Mouse (Mus musculus): Measurements from ENCODE around the gene Zfp579. TPM values are rescaled to one million over a fixed set of nuclear protein-coding genes. Genes with fewer than 3 reads are reported as not detected.

Gene Zfp579
- polyA plus RNA-seq, 1 experiment from 2014 or later, result 4.0 TPM

DNA sequence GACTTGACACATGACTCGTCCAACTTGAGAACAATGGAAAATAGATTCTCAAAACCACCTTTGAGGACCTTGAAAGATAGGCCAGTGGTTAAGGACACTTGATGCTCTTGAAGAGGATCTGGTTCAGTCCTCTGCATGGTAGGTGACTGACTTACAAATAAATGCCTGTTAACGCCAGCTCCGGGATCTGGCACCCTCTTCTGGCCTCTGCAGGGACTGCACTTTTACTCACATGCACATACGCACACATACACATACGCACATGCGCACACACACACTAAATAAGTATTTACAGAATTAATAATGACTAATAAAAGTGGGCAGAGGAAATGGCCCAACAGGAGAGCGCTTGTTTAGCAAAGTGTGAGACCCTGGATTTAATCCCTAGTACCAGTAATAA, 19.1 kb downstream of the Zfp579 start:
- H3K4me1 ChIP-seq (replicated peaks), result no peaks in the 10 kb centered on the region
- 82% methylated on average over 7 of the region's 7 CpGs for WGBS (ENCODE audit: insufficient replicate concordance)
- ATAC-seq (ENCODE audit: low read depth) (no peak), DNase-seq (no peak)
- H3K4me3 ChIP-seq (replicated peaks), result no peak overlapping the region
- H3K9ac ChIP-seq, result no peak overlapping the region
- no peak overlapping the region for H3K27ac ChIP-seq
- H3K9me3 ChIP-seq (replicated peaks), result no peaks in the 10 kb centered on the region; the same call in 1 of the 2 replicates
- no peaks in the 10 kb centered on the region for H3K36me3 ChIP-seq
- H3K4me2 ChIP-seq, result no peak overlapping the region
- H3K27me3 ChIP-seq, result peaks cover 10% of the 10 kb centered on the region; the same call in 1 of the 2 replicates

DNA sequence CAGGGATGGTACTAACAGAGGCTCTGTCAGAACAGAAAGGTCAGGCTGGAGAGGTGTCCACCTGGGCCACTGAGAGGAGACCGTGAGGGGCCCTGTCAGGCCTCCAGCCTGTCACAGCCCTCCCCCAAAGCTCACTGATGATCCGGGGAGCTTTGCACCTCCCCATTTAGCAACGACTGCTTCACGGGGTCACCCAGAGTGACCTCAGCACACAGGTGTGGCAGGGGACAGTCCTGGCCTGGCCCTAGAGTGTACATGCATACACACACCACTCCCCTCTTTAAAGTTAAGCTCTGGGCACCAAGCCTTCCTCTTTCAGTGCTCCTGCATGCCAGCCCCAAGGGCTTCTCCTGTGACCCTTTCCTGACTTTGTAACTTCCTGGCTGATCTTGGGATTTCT, 20.5 kb downstream of the Zfp579 start:
- H3K4me2 ChIP-seq, result no peak overlapping the region
- H3K9ac ChIP-seq, result no peak overlapping the region
- no peak overlapping the region for H3K4me3 ChIP-seq (replicated peaks)
- 43% methylated on average over 4 of the region's 4 CpGs for WGBS (ENCODE audit: insufficient replicate concordance)
- H3K27ac ChIP-seq, result no peak overlapping the region
- H3K27me3 ChIP-seq, result peaks cover 11% of the 10 kb centered on the region; the same call in 1 of the 2 replicates
- H3K36me3 ChIP-seq, result no peaks in the 10 kb centered on the region
- ATAC-seq (ENCODE audit: low read depth) (peak; percentile 55; the same call in 1 of the 2 replicates), DNase-seq (no peak)
- no peaks in the 10 kb centered on the region for H3K4me1 ChIP-seq (replicated peaks)
- H3K9me3 ChIP-seq (replicated peaks), result no peaks in the 10 kb centered on the region; the same call in 1 of the 2 replicates

DNA sequence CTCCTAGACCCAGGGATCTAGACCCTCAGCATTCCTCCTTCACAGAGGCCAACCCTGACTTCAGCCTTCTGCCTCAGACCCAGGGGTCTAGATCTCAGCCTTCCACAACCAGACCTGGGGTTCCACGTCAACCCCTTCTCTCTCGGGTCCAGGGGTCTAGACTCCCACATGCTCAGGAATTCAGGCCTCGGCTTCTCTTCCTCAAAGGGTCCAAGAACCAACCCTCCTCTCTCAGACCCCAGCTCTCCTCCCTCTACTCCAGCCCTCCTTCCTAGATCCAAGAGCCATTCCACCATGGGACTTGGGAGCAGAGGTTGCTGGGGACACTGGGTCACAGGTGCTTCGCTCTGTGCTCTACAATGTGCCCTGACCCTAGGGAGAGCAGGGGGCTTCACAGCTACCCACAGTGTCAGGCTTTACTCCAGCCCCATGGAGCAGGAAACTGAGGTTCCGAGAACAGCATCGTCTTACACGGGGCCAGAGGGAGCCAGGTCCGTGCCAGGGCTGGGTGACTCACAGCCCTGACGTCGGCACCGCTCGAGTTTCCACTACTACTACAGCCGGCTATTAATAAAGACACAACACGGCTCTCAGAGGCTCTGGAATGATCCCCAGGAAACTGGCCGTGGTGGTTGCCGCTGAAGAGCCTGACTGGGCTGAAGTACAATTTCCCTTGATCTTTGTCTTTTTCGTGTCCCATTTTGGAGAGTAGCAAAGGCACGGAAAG, 23.5 kb downstream of the Zfp579 start:
- Histone ChIP-seq H3K9me3 (replicated peaks) (no peaks in the 10 kb centered on the region; the same call in 1 of the 2 replicates), H3K36me3 (no peaks in the 10 kb centered on the region), H3K27me3 (peaks cover 11% of the 10 kb centered on the region; the same call in 1 of the 2 replicates), H3K27ac (no peak overlapping the region), H3K4me2 (no peak overlapping the region), H3K4me3 (replicated peaks) (no peak overlapping the region), H3K9ac (no peak overlapping the region), H3K4me1 (replicated peaks) (no peaks in the 10 kb centered on the region)
- 50% methylated on average over 18 of the region's 18 CpGs for WGBS (ENCODE audit: insufficient replicate concordance)
- DNase-seq (no peak), ATAC-seq (ENCODE audit: low read depth) (no peak)

DNA sequence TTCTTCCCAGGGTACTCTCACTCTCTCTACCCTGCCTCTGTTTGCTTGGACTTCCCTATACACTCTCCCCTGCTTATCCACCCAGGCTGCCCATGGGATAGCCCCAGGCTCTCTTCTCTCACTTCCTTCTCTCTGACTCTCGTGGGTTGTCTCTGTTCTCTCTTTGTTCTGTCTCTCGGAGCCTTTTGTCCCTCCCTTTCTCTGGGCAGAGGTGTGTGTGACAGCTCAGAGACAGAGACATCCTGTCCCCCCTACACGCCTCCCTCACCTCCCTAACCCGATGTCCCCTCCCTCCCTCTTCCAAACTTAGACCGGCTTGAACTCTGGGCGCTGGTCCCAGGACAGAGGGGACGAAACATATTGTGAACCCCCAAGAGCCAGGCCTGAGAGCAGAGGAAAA, 24.2 kb downstream of the Zfp579 start:
- Histone ChIP-seq H3K4me1 (replicated peaks) (no peaks in the 10 kb centered on the region), H3K4me2 (no peak overlapping the region), H3K27ac (no peak overlapping the region), H3K9ac (no peak overlapping the region), H3K36me3 (no peaks in the 10 kb centered on the region), H3K27me3 (peaks cover 11% of the 10 kb centered on the region; the same call in 1 of the 2 replicates), H3K9me3 (replicated peaks) (no peaks in the 10 kb centered on the region; the same call in 1 of the 2 replicates), H3K4me3 (replicated peaks) (no peak overlapping the region)
- DNase-seq (no peak), ATAC-seq (ENCODE audit: low read depth) (no peak)
- 20% methylated on average over 7 of the region's 7 CpGs for WGBS (ENCODE audit: insufficient replicate concordance)

DNA sequence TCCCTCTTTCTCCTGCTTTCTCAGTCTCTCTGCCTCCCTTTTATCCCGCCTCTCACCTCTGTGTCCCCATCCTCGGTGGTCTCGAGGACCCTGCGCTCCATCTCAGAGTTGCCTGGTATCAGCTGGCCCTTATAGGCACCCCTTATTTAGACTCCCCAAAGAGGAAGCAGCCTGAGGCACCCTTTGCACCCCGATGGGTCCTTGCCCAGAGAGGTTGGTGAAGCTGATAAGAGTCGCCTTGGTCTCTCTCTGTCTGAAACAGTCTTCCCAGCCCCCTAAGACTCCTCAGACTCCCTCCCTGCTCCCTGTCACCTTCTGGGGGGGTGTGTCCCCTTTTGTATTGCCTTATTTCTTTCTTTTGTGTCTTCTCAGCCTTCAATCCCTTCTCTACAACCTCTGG, 24.9 kb downstream of the Zfp579 start, which contains the start of gene Sbk3:
TSS of gene Sbk3 (minus strand) at position 101 of the 400 bp plus-strand sequence.
- Histone ChIP-seq H3K27ac (no peak within 1 kb of the TSS), H3K36me3 (no peaks in the 10 kb centered on the region), H3K27me3 (peaks cover 11% of the 10 kb centered on the region; the same call in 1 of the 2 replicates), H3K4me3 (replicated peaks) (no peak within 1 kb of the TSS), H3K9ac (no peak within 1 kb of the TSS), H3K9me3 (replicated peaks) (no peaks in the 10 kb centered on the region), H3K4me1 (replicated peaks) (no peaks in the 10 kb centered on the region), H3K4me2 (no peak within 1 kb of the TSS)
- WGBS (ENCODE audit: insufficient replicate concordance), result 18% methylated on average over 6 of the region's 6 CpGs
- no peak for DNase-seq
- ATAC-seq (ENCODE audit: low read depth), result no peak

DNA sequence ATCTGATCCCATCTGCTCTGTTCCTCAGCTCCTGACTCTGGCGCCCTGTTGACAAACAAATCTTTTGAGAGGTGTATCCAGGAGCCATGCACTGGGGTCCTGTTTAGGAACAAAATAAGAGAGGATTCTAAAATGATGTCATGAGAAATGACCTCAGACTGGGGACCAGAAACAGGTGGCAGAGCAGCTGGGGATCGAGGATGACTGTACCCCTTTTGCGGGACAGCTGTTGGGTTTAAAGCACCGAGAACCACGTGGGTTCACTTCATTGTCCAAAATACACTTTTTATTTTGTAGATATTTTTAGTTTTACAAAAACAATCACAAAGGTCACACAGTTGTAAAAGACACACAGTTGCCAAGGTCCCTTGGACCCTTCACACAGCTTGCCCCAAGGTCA, 31.0 kb downstream of the Zfp579 start:
- Histone ChIP-seq H3K36me3 (no peaks in the 10 kb centered on the region), H3K4me3 (replicated peaks) (no peak overlapping the region), H3K4me1 (replicated peaks) (no peaks in the 10 kb centered on the region), H3K27me3 (no peaks in the 10 kb centered on the region), H3K27ac (no peak overlapping the region), H3K9me3 (replicated peaks) (no peaks in the 10 kb centered on the region), H3K4me2 (no peak overlapping the region), H3K9ac (no peak overlapping the region)
- 63% methylated on average over 5 of the region's 5 CpGs for WGBS (ENCODE audit: insufficient replicate concordance)
- DNase-seq (no peak), ATAC-seq (ENCODE audit: low read depth) (no peak)

DNA sequence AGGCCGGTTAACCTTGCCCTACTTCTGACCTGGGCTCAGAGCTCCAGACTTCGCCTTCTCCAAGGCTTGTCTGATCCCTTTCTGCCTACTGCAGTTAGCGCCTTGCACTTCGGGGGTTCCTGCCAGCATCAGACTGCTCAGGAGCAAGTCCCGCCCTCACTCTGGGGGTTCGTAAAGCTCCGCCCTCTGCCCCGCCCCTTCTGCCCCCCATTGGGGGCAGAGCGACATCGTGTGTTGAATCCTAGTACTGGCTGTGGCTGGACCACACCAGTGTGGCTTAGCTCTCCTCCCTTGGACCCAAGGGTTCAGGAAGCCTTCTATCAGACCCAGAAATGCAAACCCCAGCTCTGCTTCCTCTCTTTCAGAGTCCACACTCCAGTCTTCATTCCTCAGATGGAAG, 31.7 kb downstream of the Zfp579 start, which contains the start of gene Sbk2:
TSS of gene Sbk2 (minus strand) at position 135 of the 400 bp plus-strand sequence.
- no peak within 1 kb of the TSS for H3K27ac ChIP-seq
- H3K9ac ChIP-seq, result no peak within 1 kb of the TSS
- H3K4me2 ChIP-seq, result 0 out of 2 replicates have a peak within 1 kb of the TSS, but pooled peaks have one; percentile 21
- no peaks in the 10 kb centered on the region for H3K36me3 ChIP-seq
- no peaks in the 10 kb centered on the region for H3K27me3 ChIP-seq
- H3K4me1 ChIP-seq (replicated peaks), result no peaks in the 10 kb centered on the region
- H3K4me3 ChIP-seq (replicated peaks), result no peak within 1 kb of the TSS
- H3K9me3 ChIP-seq (replicated peaks), result no peaks in the 10 kb centered on the region
- WGBS (ENCODE audit: insufficient replicate concordance), result 4% methylated on average over 10 of the region's 10 CpGs
- ATAC-seq (ENCODE audit: low read depth), result peak; percentile 78
- DNase-seq, result peak; percentile 51

DNA sequence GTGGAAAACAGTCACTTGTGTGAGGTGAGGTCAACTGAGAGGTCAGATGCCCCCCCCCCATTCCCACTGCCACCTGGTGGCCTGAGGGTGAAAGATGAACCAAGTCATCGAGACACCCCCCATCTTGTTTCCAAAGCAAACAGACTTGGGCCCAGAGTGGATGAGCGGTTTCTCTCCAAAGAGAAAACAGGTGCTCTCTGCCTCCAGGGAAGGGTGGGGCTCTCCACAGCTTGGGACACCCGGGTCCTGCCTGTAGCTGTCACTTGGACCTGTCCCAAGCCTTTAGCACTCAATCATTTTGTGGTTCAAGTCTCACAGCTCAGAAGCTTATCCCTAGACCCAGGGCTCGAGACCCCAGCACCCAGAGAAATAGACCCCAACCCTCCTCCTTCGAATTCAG, 32.4 kb downstream of the Zfp579 start:
- H3K36me3 ChIP-seq, result no peaks in the 10 kb centered on the region
- DNase-seq, result no peak
- no peak overlapping the region for H3K27ac ChIP-seq
- H3K4me1 ChIP-seq (replicated peaks), result no peaks in the 10 kb centered on the region
- no peak for ATAC-seq (ENCODE audit: low read depth)
- no peak overlapping the region for H3K9ac ChIP-seq
- no peak overlapping the region for H3K4me2 ChIP-seq
- no peaks in the 10 kb centered on the region for H3K9me3 ChIP-seq (replicated peaks)
- H3K4me3 ChIP-seq (replicated peaks), result no peak overlapping the region
- no peaks in the 10 kb centered on the region for H3K27me3 ChIP-seq
- 50% methylated on average over 5 of the region's 5 CpGs for WGBS (ENCODE audit: insufficient replicate concordance)

DNA sequence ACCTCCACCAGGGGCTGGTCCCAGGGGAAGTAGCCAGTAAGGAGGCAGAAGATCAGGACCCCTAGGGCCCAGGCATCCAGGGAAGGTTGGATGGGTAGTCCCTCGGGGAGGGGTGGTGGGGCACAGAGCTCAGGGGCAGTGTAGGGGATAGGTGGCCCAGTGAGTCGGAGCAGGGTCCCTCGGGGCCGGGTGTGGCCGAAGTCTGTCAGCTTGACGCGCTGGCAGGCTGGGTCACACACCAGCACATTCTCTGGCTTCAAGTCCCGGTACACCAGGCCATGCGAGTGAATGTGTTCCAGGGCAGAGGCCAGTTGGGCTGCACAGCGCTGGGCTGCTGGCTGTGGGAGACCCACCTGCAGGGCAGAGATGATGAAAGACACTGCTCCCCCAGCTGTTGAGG, 38.6 kb downstream of the Zfp579 start:
- WGBS (ENCODE audit: insufficient replicate concordance), result 80% methylated on average over 10 of the region's 10 CpGs
- no peaks in the 10 kb centered on the region for H3K9me3 ChIP-seq (replicated peaks)
- H3K27ac ChIP-seq, result no peak overlapping the region
- H3K9ac ChIP-seq, result no peak overlapping the region
- H3K4me3 ChIP-seq (replicated peaks), result no peak overlapping the region
- DNase-seq, result no peak
- H3K4me2 ChIP-seq, result no peak overlapping the region
- no peaks in the 10 kb centered on the region for H3K4me1 ChIP-seq (replicated peaks)
- no peaks in the 10 kb centered on the region for H3K27me3 ChIP-seq
- no peaks in the 10 kb centered on the region for H3K36me3 ChIP-seq
- no peak for ATAC-seq (ENCODE audit: low read depth)

DNA sequence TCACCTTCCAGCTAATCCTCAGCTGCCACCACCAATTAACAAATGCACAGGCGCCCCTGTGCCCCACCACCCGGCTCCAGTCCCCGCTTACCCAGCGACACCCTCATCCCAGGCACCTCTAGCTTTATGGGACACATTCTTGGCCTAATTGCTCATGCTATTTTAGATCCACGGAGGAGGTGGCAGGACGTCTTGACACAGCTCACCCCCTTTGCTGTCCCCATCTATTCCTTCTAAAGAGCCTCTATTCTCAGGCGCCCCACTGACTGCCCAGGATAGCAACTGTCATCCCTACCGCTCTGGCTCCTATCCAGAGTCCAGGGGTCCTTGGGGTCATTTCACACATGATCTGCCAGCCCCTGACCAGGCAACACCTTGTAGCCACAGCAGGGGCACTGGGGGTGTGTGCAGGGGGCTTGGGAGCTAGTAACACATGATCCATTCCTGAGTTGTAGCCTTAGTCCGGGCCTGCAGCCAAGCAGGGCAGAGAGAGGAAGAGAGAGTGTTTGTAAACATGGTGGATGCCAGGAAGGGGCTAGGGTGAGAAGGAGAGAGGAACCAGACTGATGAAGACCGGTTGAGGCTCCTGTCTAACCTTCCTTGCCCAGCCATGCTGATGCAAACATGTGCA, 42.0 kb downstream of the Zfp579 start:
- Histone ChIP-seq H3K4me1 (replicated peaks) (no peaks in the 10 kb centered on the region), H3K9ac (no peak overlapping the region), H3K9me3 (replicated peaks) (no peaks in the 10 kb centered on the region), H3K27me3 (no peaks in the 10 kb centered on the region), H3K4me3 (replicated peaks) (no peak overlapping the region), H3K36me3 (no peaks in the 10 kb centered on the region), H3K27ac (no peak overlapping the region), H3K4me2 (no peak overlapping the region)
- WGBS (ENCODE audit: insufficient replicate concordance), result 22% methylated on average over 10 of the region's 10 CpGs
- DNase-seq (no peak), ATAC-seq (ENCODE audit: low read depth) (no peak)

DNA sequence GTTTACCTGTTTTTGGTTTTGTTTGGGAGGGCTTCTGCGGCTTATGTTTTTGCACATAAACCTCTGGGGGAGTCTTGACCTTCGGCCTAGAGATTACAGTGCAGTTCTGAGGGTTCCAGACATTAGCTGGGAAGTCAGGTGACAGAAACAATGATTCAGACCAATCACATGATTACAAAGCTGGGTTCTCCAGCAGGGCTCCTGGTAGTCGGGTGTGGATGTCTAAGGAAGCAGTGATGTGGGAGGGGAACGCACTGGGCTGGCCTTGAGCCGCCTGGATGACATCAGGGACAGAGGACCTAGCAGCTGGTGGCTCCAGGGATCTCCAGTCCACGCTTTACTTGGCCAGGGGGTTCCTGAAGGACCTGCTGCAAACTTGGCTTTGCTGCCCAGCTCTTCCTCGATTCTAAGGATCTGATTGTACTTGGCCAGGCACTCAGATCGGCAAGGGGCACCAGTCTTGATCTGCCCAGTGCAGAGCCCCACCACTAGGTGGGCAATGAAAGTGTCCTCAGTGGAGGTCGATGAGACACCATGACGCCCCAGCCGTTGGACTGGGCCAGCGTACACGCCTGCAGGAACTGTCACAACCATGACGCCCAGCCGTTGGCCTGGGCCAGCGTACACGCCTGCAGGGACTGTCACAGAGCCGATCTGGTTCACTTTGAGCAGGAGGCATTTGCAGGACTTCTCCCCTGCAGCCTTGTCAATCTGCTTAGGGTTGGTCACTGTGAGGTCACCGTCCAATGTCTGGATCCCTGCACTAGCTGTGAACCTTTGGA, 45.2 kb downstream of the Zfp579 start:
- no peak for DNase-seq
- Histone ChIP-seq H3K4me2 (no peak overlapping the region), H3K4me3 (replicated peaks) (no peak overlapping the region), H3K4me1 (replicated peaks) (no peaks in the 10 kb centered on the region; the same call in 1 of the 2 replicates), H3K9ac (no peak overlapping the region), H3K27me3 (peaks cover 5% of the 10 kb centered on the region; the same call in 1 of the 2 replicates), H3K36me3 (no peaks in the 10 kb centered on the region), H3K27ac (no peak overlapping the region), H3K9me3 (replicated peaks) (no peaks in the 10 kb centered on the region)
- WGBS (ENCODE audit: insufficient replicate concordance), result 62% methylated on average over 19 of the region's 19 CpGs
- ATAC-seq (ENCODE audit: low read depth), result no peak
